Mouse (Mus musculus): ENCODE data around the gene Nlgn1. TPM values are rescaled to one million over a fixed set of nuclear protein-coding genes. Genes with fewer than 3 reads are reported as not detected.
A peak's percentile ranks its signal among the peaks of the same experiment; 100 is the strongest.

Nlgn1 gene
- polyA plus RNA-seq, 1 experiment from 2014 or later = 0.50 TPM

DNA sequence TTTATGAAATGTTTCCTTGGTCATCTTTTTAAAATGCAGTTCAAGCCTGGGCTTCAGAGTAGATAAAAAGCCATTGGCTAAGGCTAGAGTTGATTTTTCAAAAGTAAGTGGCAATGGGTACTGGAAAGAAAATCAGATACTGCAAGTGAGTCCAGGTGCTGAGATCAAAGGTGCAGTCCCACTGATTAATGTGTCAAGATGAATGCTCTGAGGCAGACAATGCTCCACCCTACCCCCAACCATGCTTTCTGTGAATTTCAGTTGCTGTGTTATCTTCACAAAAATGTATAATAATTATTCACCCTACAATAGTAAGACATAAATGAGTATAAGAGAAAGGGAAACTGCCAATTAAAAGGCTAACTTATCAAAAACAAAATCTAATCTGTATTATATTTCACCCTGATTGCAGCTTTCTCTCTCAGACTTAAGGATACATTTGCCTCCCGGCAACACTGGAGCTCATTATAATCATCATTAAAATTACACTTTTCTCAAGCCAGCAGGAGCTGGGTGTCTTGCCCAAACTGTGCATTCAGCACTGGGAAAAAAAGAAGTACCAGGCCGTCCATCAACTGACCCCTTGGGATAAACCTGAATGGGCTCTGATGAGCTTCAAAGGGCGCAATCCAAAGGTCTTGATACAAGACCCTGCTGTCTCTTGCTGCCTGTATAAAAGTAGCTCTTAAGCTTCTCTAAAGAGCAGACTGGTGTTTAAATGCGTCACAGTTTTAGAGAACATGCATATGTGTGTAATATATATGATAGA lies 320.8 kb downstream of the Nlgn1 start:
- Histone ChIP-seq H3K27ac (ENCODE audit: low read length) (no peak overlapping the region), H3K4me3 (ENCODE audit: low read depth, low read length) (no peak overlapping the region), H3K4me2 (replicated peaks; ENCODE audit: low read depth, low read length) (no peak overlapping the region), H3K27me3 (replicated peaks; ENCODE audit: insufficient read depth, low read length) (no peaks in the 10 kb centered on the region), H3K4me1 (ENCODE audit: insufficient read depth, low read depth, low read length) (no peaks in the 10 kb centered on the region), H3K36me3 (ENCODE audit: insufficient read depth, low read length) (no peaks in the 10 kb centered on the region), H3K9me3 (ENCODE audit: low read length) (no peaks in the 10 kb centered on the region), H3K9ac (replicated peaks; ENCODE audit: low read depth) (no peak overlapping the region)
- ATAC-seq = no peak
- TF ChIP-seq CTCF (IDR thresholded peaks at IDR 0.05) = no peak
- TF ChIP-seq EP300 (IDR thresholded peaks at IDR 0.05) = no peak
- no peak for DNase-seq (ENCODE audit: low spot score)
- WGBS = 71% methylated on average over 4 of the region's 4 CpGs

DNA sequence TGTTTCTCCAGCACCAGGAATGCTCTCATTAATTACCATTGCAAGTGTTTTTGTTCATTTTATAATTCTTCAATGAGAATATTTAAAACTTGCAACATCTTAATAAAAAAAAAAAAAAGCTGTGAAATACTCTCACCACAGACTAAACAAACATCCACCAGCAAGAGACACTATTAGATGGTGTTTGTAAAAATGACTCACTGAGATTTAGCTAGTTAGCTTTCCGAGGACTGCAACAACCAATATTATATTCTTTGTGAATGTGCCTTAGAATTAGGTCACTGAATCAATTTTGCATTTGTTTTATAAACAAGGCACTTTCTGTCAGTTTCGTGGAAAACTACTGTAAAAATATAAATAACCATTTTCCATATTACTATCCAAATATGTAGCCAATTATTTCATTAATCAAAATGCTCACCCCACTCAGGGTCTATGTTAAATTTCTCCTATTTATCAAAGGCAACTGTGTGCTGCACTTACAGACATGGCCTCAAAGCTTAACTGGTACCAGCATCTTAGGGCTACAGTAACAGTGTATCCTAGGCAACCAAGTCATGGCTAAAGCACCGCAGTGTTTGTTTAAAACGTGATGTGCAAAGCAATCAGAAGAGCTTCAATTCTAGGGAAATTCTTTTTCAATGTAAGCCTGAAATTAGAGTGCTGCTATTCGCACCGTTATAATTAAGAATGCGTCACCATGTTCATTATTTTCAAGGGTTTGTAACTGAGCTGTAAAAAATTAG lies 329.2 kb downstream of the Nlgn1 start:
- 66% methylated on average over 7 of the region's 7 CpGs for WGBS
- Histone ChIP-seq H3K36me3 (ENCODE audit: insufficient read depth, low read length) (no peaks in the 10 kb centered on the region), H3K4me2 (replicated peaks; ENCODE audit: low read depth, low read length) (no peak overlapping the region), H3K4me1 (ENCODE audit: insufficient read depth, low read depth, low read length) (no peaks in the 10 kb centered on the region), H3K9ac (replicated peaks; ENCODE audit: low read depth) (no peak overlapping the region), H3K27ac (ENCODE audit: low read length) (no peak overlapping the region), H3K27me3 (replicated peaks; ENCODE audit: insufficient read depth, low read length) (no peaks in the 10 kb centered on the region), H3K4me3 (ENCODE audit: low read depth, low read length) (no peak overlapping the region), H3K9me3 (ENCODE audit: low read length) (no peaks in the 10 kb centered on the region)
- TF ChIP-seq EP300 (IDR thresholded peaks at IDR 0.05) (no peak), CTCF (IDR thresholded peaks at IDR 0.05) (no peak)
- DNase-seq (ENCODE audit: low spot score) = no peak
- no peak for ATAC-seq

- ATAC-seq (no peak), DNase-seq (ENCODE audit: low spot score) (no peak)
- Histone ChIP-seq H3K4me2 (replicated peaks; ENCODE audit: low read depth, low read length) (no peak overlapping the region), H3K36me3 (ENCODE audit: insufficient read depth, low read length) (no peaks in the 10 kb centered on the region), H3K27ac (ENCODE audit: low read length) (no peak overlapping the region), H3K4me1 (ENCODE audit: insufficient read depth, low read depth, low read length) (no peaks in the 10 kb centered on the region), H3K9ac (replicated peaks; ENCODE audit: low read depth) (no peak overlapping the region), H3K9me3 (ENCODE audit: low read length) (no peaks in the 10 kb centered on the region), H3K27me3 (replicated peaks; ENCODE audit: insufficient read depth, low read length) (no peaks in the 10 kb centered on the region), H3K4me3 (ENCODE audit: low read depth, low read length) (no peak overlapping the region)
- TF ChIP-seq EP300 (IDR thresholded peaks at IDR 0.05) (no peak), CTCF (IDR thresholded peaks at IDR 0.05) (peak; percentile 32)
- WGBS = 28% methylated on average over 2 of the region's 2 CpGs
Observed at GRCm38 (mm10) chr3:26002367-26002766, 329.9 kb downstream of the Nlgn1 start.

DNA sequence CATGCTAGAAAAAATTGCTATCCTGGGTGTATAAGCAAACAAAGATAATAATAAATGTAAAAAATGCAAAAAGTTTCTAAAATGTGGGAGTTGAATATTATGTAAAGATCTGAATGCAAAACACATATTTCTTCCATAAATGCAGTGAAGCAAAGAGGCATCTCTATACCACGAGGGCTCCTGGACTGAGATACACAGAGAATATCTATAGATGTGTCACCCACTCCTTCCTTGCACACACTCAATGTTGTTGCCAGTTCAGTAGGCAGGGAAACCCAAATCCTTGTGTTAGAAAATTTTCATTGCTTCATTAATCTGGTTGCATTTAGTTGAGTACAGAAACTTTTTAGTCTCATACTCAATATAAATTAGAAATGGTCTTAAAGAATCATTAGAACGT lies 364.7 kb downstream of the Nlgn1 start:
- Histone ChIP-seq H3K9ac (replicated peaks; ENCODE audit: low read depth) (no peak overlapping the region), H3K27ac (ENCODE audit: low read length) (no peak overlapping the region), H3K27me3 (replicated peaks; ENCODE audit: insufficient read depth, low read length) (no peaks in the 10 kb centered on the region), H3K4me1 (ENCODE audit: insufficient read depth, low read depth, low read length) (no peaks in the 10 kb centered on the region), H3K9me3 (ENCODE audit: low read length) (no peaks in the 10 kb centered on the region), H3K36me3 (ENCODE audit: insufficient read depth, low read length) (no peaks in the 10 kb centered on the region), H3K4me2 (replicated peaks; ENCODE audit: low read depth, low read length) (no peak overlapping the region), H3K4me3 (ENCODE audit: low read depth, low read length) (no peak overlapping the region)
- no peak for ATAC-seq
- WGBS = 67% methylated on average over 2 of the region's 2 CpGs
- DNase-seq (ENCODE audit: low spot score) = no peak
- no peak for TF ChIP-seq CTCF (IDR thresholded peaks at IDR 0.05)
- TF ChIP-seq EP300 (IDR thresholded peaks at IDR 0.05) = no peak

GRCm38 (mm10) chr3:25964237-25964636 lies 368.0 kb downstream of the Nlgn1 start:
- Histone ChIP-seq H3K9me3 (ENCODE audit: low read length) (no peaks in the 10 kb centered on the region), H3K4me1 (ENCODE audit: insufficient read depth, low read depth, low read length) (no peaks in the 10 kb centered on the region), H3K27ac (ENCODE audit: low read length) (no peak overlapping the region), H3K4me2 (replicated peaks; ENCODE audit: low read depth, low read length) (no peak overlapping the region), H3K4me3 (ENCODE audit: low read depth, low read length) (no peak overlapping the region), H3K9ac (replicated peaks; ENCODE audit: low read depth) (no peak overlapping the region), H3K27me3 (replicated peaks; ENCODE audit: insufficient read depth, low read length) (no peaks in the 10 kb centered on the region), H3K36me3 (ENCODE audit: insufficient read depth, low read length) (no peaks in the 10 kb centered on the region)
- TF ChIP-seq EP300 (IDR thresholded peaks at IDR 0.05) (no peak), CTCF (IDR thresholded peaks at IDR 0.05) (no peak)
- no peak for DNase-seq (ENCODE audit: low spot score)
- 74% methylated on average over 3 of the region's 3 CpGs for WGBS
- ATAC-seq = no peak

DNA sequence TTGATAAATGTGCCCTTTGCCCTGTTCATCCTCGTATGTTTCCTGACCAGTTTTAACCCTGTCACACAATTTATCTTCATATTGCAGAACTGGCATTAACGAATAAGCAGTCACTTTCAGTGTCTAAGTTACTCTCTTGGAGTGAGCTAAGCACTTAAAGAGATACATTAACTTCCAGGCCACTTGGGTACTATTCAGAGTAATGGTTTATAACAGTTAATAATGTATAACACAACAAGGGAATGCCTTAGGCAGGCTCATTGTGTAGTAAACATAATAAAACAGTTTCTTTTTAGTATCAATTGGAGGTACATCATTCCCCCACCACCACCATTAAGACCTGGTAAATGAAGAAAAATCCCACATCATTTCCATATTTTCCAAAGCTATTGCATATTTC lies 368.7 kb downstream of the Nlgn1 start:
- Histone ChIP-seq H3K4me2 (replicated peaks; ENCODE audit: low read depth, low read length) (no peak overlapping the region), H3K27me3 (replicated peaks; ENCODE audit: insufficient read depth, low read length) (no peaks in the 10 kb centered on the region), H3K4me1 (ENCODE audit: insufficient read depth, low read depth, low read length) (no peaks in the 10 kb centered on the region), H3K36me3 (ENCODE audit: insufficient read depth, low read length) (no peaks in the 10 kb centered on the region), H3K9ac (replicated peaks; ENCODE audit: low read depth) (no peak overlapping the region), H3K4me3 (ENCODE audit: low read depth, low read length) (no peak overlapping the region), H3K9me3 (ENCODE audit: low read length) (no peaks in the 10 kb centered on the region), H3K27ac (ENCODE audit: low read length) (no peak overlapping the region)
- ATAC-seq = no peak
- no peak for DNase-seq (ENCODE audit: low spot score)
- no peak for TF ChIP-seq CTCF (IDR thresholded peaks at IDR 0.05)
- TF ChIP-seq EP300 (IDR thresholded peaks at IDR 0.05) = no peak
- WGBS = 47% methylated on average over 2 of the region's 2 CpGs

Measured in lung, postnatal 0 days (tissue).